In genomic region chr4:119463756-119464419, GRCm38 (mm10) we compare ENCODE assay signal across 9 mouse cellular contexts. TPM values are rescaled to one million over a fixed set of nuclear protein-coding genes. Genes with fewer than 3 reads are reported as not detected.
DNase-seq lines count a peak whose midpoint lies in the region; ATAC-seq lines count a peak whose summit lies in the region.
"Had no signal": no experiment of that assay in that cellular context is flagged by ENCODE, and none has a peak within 500 bp of the region (broad histone marks: within the 10 kb centered on the region; RNA-seq: fewer than 3 reads in every experiment).

No protein-coding gene starts in this region.

- peak; percentile 80 to 83 for ATAC-seq in hematopoietic stem cell, adult 5-6 weeks (replicated peaks in 1 of 2; ENCODE audit: insufficient read depth in 1 of 2, low FRiP score in 2 of 2, low TSS enrichment in 1 of 2, low read depth in 1 of 2, poor library complexity in 2 of 2, severe bottlenecking in 2 of 2)

- DNase-seq in heart, postnatal 4 days: peak; percentile 14
- DNase-seq in heart, adult 9 months (ENCODE audit: low spot score in 2 of 2): no peak
- peak; percentile 22 to 29 for DNase-seq in CD8-positive naive resting alpha-beta T cell, adult 2 months (ENCODE audit: low read depth in 2 of 2, low spot score in 2 of 2)
- peak; percentile 41 for DNase-seq in spleen, adult 12 weeks (ENCODE audit: low spot score)
- DNase-seq in right cerebral cortex, postnatal 14 days: no peak
- no peak for DNase-seq in testis, postnatal 14 days (ENCODE audit: low spot score)
- no peak for DNase-seq in ovary, postnatal 10 days (ENCODE audit: low spot score)
- DNase-seq: cerebellum, postnatal 36 days had no signal

RNA-seq across cellular contexts. Expression of gene Rimkla, which starts 28.5 kb away (rescaled TPM):
- 1 to 10 TPM; 4.3 to 5.8 TPM for total RNA-seq in heart, postnatal 4 days (2021)
- not detected in 2 replicates for total RNA-seq in hematopoietic stem cell, adult 5-6 weeks (2017)

RNA-seq across cellular contexts. Expression of gene Zmynd12, which starts 41.3 kb away (rescaled TPM):
- total RNA-seq in heart, postnatal 4 days (2021): not detected
- total RNA-seq in hematopoietic stem cell, adult 5-6 weeks (2017): 0.35 and 1.4 TPM in 2 replicates

RNA-seq across cellular contexts. Expression of gene Ppcs, which starts 41.7 kb away (rescaled TPM):
- total RNA-seq in heart, postnatal 4 days (2021): 10 to 100 TPM; 12.2 to 12.4 TPM
- total RNA-seq in hematopoietic stem cell, adult 5-6 weeks (2017): 11.7 and 11.9 TPM in 2 replicates

RNA-seq across cellular contexts. Expression of gene Ccdc30, which starts 48.6 kb away (rescaled TPM):
- total RNA-seq in heart, postnatal 4 days (2021): 1 to 10 TPM in 1 of 2 experiments, under 1 TPM in 1; 0.99 to 1.4 TPM
- total RNA-seq in hematopoietic stem cell, adult 5-6 weeks (2017): 6.6 and 8.5 TPM in 2 replicates

Comparison
In these comparisons a context has a peak if more than half of its experiments do, and no peak if none do; other contexts are left out.
1. DNase-seq: peak in heart, postnatal 4 days (single experiment), CD8-positive naive resting alpha-beta T cell, adult 2 months (2 of 2) and spleen, adult 12 weeks (single experiment); none in heart, adult 9 months (0 of 2), right cerebral cortex, postnatal 14 days (single experiment), testis, postnatal 14 days (single experiment) and ovary, postnatal 10 days (single experiment).